Mouse (Mus musculus): ENCODE measurements around the gene Tmem177.

Gene Tmem177

GRCm38 (mm10) chr1:119912953-119913814 is at the start of gene Tmem177:
Gene Tmem177 (minus strand): TSS chr1:119913208.
- DNase-seq (ENCODE audit: low spot score), result peak; percentile 99

- DNase-seq (ENCODE audit: low spot score), result no peak
These were observed 46.9 kb upstream of the Tmem177 start for GRCm38 (mm10) chr1:119959920-119960319.

GRCm38 (mm10) chr1:119959464-119959863 is 46.5 kb upstream of the Tmem177 start:
- DNase-seq (ENCODE audit: low spot score), result no peak

GRCm38 (mm10) chr1:119957716-119958222 is 44.8 kb upstream of the Tmem177 start:
- no peak for DNase-seq (ENCODE audit: low spot score)

- no peak for DNase-seq (ENCODE audit: low spot score)
These were observed 41.7 kb upstream of the Tmem177 start for GRCm38 (mm10) chr1:119954680-119955079.

GRCm38 (mm10) chr1:119953456-119953855 is 40.4 kb upstream of the Tmem177 start:
- DNase-seq (ENCODE audit: low spot score), result no peak

- DNase-seq (ENCODE audit: low spot score), result no peak
These were observed 37.1 kb upstream of the Tmem177 start for GRCm38 (mm10) chr1:119950086-119950485.

GRCm38 (mm10) chr1:119936861-119937260 is 23.9 kb upstream of the Tmem177 start:
- no peak for DNase-seq (ENCODE audit: low spot score)

- DNase-seq (ENCODE audit: low spot score), result no peak
These were observed 18.6 kb upstream of the Tmem177 start for GRCm38 (mm10) chr1:119931421-119932150.

- no peak for DNase-seq (ENCODE audit: low spot score)
These were observed 16.7 kb upstream of the Tmem177 start for GRCm38 (mm10) chr1:119929715-119930114.

- DNase-seq (ENCODE audit: low spot score), result no peak
These were observed 6.3 kb upstream of the Tmem177 start for GRCm38 (mm10) chr1:119919299-119919698.

GRCm38 (mm10) chr1:119916823-119917371 is 3.9 kb upstream of the Tmem177 start:
- no peak for DNase-seq (ENCODE audit: low spot score)

GRCm38 (mm10) chr1:119907206-119907748 is 5.7 kb downstream of the Tmem177 start:
- no peak for DNase-seq (ENCODE audit: low spot score)

GRCm38 (mm10) chr1:119903231-119903620 is 9.8 kb downstream of the Tmem177 start:
- DNase-seq (ENCODE audit: low spot score), result no peak

- DNase-seq (ENCODE audit: low spot score), result no peak
These were observed 10.3 kb downstream of the Tmem177 start for GRCm38 (mm10) chr1:119902551-119903230.

GRCm38 (mm10) chr1:119899195-119900123 is 13.5 kb downstream of the Tmem177 start:
- no peak for DNase-seq (ENCODE audit: low spot score)

- peak; percentile 79 for DNase-seq (ENCODE audit: low spot score)
These were observed 18.1 kb downstream of the Tmem177 start for GRCm38 (mm10) chr1:119894936-119895335.

GRCm38 (mm10) chr1:119893600-119893999 is 19.4 kb downstream of the Tmem177 start:
- no peak for DNase-seq (ENCODE audit: low spot score)

GRCm38 (mm10) chr1:119892933-119893332 is 20.1 kb downstream of the Tmem177 start:
- no peak for DNase-seq (ENCODE audit: low spot score)

GRCm38 (mm10) chr1:119891865-119892264 is 21.1 kb downstream of the Tmem177 start:
- DNase-seq (ENCODE audit: low spot score), result no peak

- DNase-seq (ENCODE audit: low spot score), result no peak
These were observed 21.9 kb downstream of the Tmem177 start for GRCm38 (mm10) chr1:119891149-119891548.

Measured in testis, postnatal 10 days (tissue).